Mouse (Mus musculus) adrenal gland, postnatal 14 days (tissue): ENCODE measurements around the gene Sun3. TPM values are rescaled to one million over a fixed set of nuclear protein-coding genes. Genes with fewer than 3 reads are reported as not detected.
A peak's percentile ranks its signal among the peaks of the same experiment; 100 is the strongest.

Experiments
- DNase-seq: peaks from one replicate; pipeline ENCODE4 v3.0.0; 2021; ENCODE audit warnings: mixed read lengths
- total RNA-seq: library from RNA; stranded (reverse); gene quantifications from 2 replicates; pipeline ENCODE4 v1.2.3, GENCODE M21; 2021

Gene Sun3
- total RNA-seq, 1 experiment from 2014 or later = not detected

GRCm38 (mm10) chr11:8983237-8983861 lies 65.4 kb downstream of the Sun3 start:
- peak; percentile 87 for DNase-seq

GRCm38 (mm10) chr11:8978154-8978553 lies 70.6 kb downstream of the Sun3 start:
- no peak for DNase-seq

GRCm38 (mm10) chr11:8973166-8973565 lies 75.6 kb downstream of the Sun3 start, which contains the start of gene Pkd1l1:
Gene Pkd1l1 (minus strand): TSS chr11:8973266.
- DNase-seq = no peak

DNA sequence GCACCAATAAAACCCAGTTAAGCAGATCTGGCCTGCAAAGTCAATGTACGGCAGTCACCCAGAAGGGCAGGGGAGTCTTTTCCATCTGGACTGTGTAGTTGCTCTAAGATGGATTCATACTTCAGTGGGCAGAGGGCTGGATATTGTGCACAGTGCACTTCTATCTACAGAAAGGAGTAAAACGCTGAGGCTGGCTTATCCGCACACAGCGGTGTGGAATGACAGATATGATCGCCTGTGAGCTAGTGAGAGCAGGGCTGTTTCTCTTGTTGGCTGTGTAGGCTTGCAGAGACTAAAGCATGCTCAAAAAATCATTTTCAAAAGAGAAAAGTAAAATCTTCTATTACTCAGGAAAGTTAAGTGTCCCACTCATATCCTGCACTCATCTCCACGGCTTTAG lies 76.7 kb downstream of the Sun3 start:
- no peak for DNase-seq

GRCm38 (mm10) chr11:8970509-8970908 lies 78.3 kb downstream of the Sun3 start:
- no peak for DNase-seq

GRCm38 (mm10) chr11:8968094-8968493 lies 80.7 kb downstream of the Sun3 start:
- no peak for DNase-seq

Other genes with a start within 250 kb of the Sun3 start
- gene Pkd1l1, start 75.7 kb downstream of the Sun3 start, total RNA-seq = 0.07 and 0.08 TPM in 2 replicates
- gene Hus1, start 37.8 kb downstream of the Sun3 start, total RNA-seq = 9.1 and 9.2 TPM in 2 replicates
- not detected in 2 replicates for gene Gm11992, start 397 bp downstream of the Sun3 start, total RNA-seq
- gene Upp1, start 69.1 kb upstream of the Sun3 start, total RNA-seq = 5.3 and 6.6 TPM in 2 replicates
- 0.04 TPM in 1 of 2 replicates, not detected in the other for gene Abca13, start 143.0 kb upstream of the Sun3 start, total RNA-seq